Mouse (Mus musculus) intestine, embryonic 14.5 days (tissue): ENCODE measurements around the gene Plekha7. TPM values are rescaled to one million over a fixed set of nuclear protein-coding genes. Genes with fewer than 3 reads are reported as not detected.

Experiments
- ATAC-seq: fragments of 200-750 bp; cut with Nextera tagmentation; replicated peaks from 2 replicates; pipeline ENCODE4 v1.8.0; 2017; ENCODE audit warnings: low read depth, moderate number of reproducible peaks, moderate TSS enrichment, moderate library complexity; ENCODE audit not compliant: low FRiP score, low TSS enrichment
- DNase-seq: peaks from one replicate; pipeline ENCODE4 v3.0.0-alpha.2; 2018; ENCODE audit warnings: low spot score
- H3K27ac ChIP-seq: fragments of 300-500 bp; sonication (generic); 2 replicates; pipeline ENCODE4 v1.5.1; 2014; ENCODE audit warnings: low read depth, mild to moderate bottlenecking, control low read depth
- H3K27me3 ChIP-seq: fragments of 300-500 bp; sonication (generic); replicated peaks from 2 replicates; pipeline ENCODE4 v1.6.1; 2014; ENCODE audit warnings: low read length, control low read depth; ENCODE audit not compliant: control insufficient read depth, insufficient read depth
- H3K36me3 ChIP-seq: fragments of 300-500 bp; sonication (generic); 2 replicates; pipeline ENCODE4 v1.6.1; 2014; ENCODE audit warnings: low read length, control low read depth; ENCODE audit not compliant: control insufficient read depth, insufficient read depth
- H3K4me1 ChIP-seq: fragments of 300-500 bp; sonication (generic); replicated peaks from 2 replicates; pipeline ENCODE4 v1.6.1; 2014; ENCODE audit warnings: low read length, control low read depth, mixed read lengths; ENCODE audit not compliant: control insufficient read depth, insufficient read depth
- H3K4me2 ChIP-seq: fragments of 300-500 bp; sonication (generic); 2 replicates; pipeline ENCODE4 v1.6.1; 2014; ENCODE audit warnings: low read length
- H3K4me3 ChIP-seq: fragments of 300-500 bp; sonication (generic); 2 replicates; pipeline ENCODE4 v1.5.1; 2014; ENCODE audit warnings: low read depth, low read length, control low read depth, mixed read lengths
- H3K9ac ChIP-seq: fragments of 300-500 bp; sonication (generic); 2 replicates; pipeline ENCODE4 v1.6.1; 2014; ENCODE audit warnings: mild to moderate bottlenecking, low read length
- H3K9me3 ChIP-seq: fragments of 300-500 bp; sonication (generic); 2 replicates; pipeline ENCODE4 v1.6.1; 2016; ENCODE audit warnings: low read length, control low read depth; ENCODE audit not compliant: control insufficient read depth
- WGBS: fragments of 180-500 bp; shearing (Covaris S2); extraction: QIAGEN DNeasy Blood & Tissue Kit; methylation state at CpG from one replicate; pipeline ENCODE4 v1.1.7; 2014; 5-methylcytosine and 5-hydroxymethylcytosine counted together
- polyA plus RNA-seq: library from polyadenylated mRNA; unstranded; fragments of >200 nt; fragmentation: Nextera tagmentation; extraction: Ambion mirVana; gene quantifications from 2 replicates; pipeline ENCODE4 v1.2.1, GENCODE M21; 2014

Plekha7 gene
- polyA plus RNA-seq, 1 experiment from 2014 or later = 10.7 TPM

GRCm38 (mm10) chr7:116169426-116169825, 138.8 kb downstream of the Plekha7 start:
- no peak for ATAC-seq
- no peak overlapping the region for H3K9ac ChIP-seq

GRCm38 (mm10) chr7:116168224-116168623, 140.0 kb downstream of the Plekha7 start:
- no peaks in the 10 kb centered on the region for H3K27me3 ChIP-seq
- DNase-seq (no peak), ATAC-seq (no peak)
- H3K4me3 ChIP-seq = no peak overlapping the region
- H3K9me3 ChIP-seq = no peaks in the 10 kb centered on the region
- H3K27ac ChIP-seq = no peak overlapping the region
- no peaks in the 10 kb centered on the region for H3K4me1 ChIP-seq
- 91% methylated on average over 7 of the region's 7 CpGs for WGBS
- H3K4me2 ChIP-seq = no peak overlapping the region
- no peaks in the 10 kb centered on the region for H3K36me3 ChIP-seq
- no peak overlapping the region for H3K9ac ChIP-seq

More at GRCm38 (mm10) chr7:116169426-116169825, 138.8 kb downstream of the Plekha7 start:
- Histone ChIP-seq H3K4me3 (no peak overlapping the region), H3K4me1 (no peaks in the 10 kb centered on the region), H3K9me3 (no peaks in the 10 kb centered on the region), H3K27me3 (no peaks in the 10 kb centered on the region), H3K36me3 (no peaks in the 10 kb centered on the region), H3K4me2 (no peak overlapping the region), H3K27ac (no peak overlapping the region)
- DNase-seq = no peak
- 86% methylated on average over 4 of the region's 4 CpGs for WGBS

- no peaks in the 10 kb centered on the region for H3K36me3 ChIP-seq
- H3K4me3 ChIP-seq = no peak overlapping the region
- no peaks in the 10 kb centered on the region for H3K9me3 ChIP-seq
- H3K27ac ChIP-seq = no peak overlapping the region
- no peak overlapping the region for H3K4me2 ChIP-seq
- WGBS = 85% methylated on average over 12 of the region's 12 CpGs
- DNase-seq = no peak
- H3K4me1 ChIP-seq = no peaks in the 10 kb centered on the region
- no peaks in the 10 kb centered on the region for H3K27me3 ChIP-seq
- ATAC-seq = no peak
- H3K9ac ChIP-seq = no peak overlapping the region
Observed at GRCm38 (mm10) chr7:116164232-116164631, 143.9 kb downstream of the Plekha7 start.

GRCm38 (mm10) chr7:116161544-116161943, 146.6 kb downstream of the Plekha7 start:
- DNase-seq (peak; percentile 70), ATAC-seq (peak; percentile 29)
- WGBS = 17% methylated on average over 5 of the region's 5 CpGs

GRCm38 (mm10) chr7:116156894-116157143, 151.4 kb downstream of the Plekha7 start:
- H3K36me3 ChIP-seq = 0 out of 2 replicates have a peak, but pooled peaks cover 4% of the 10 kb centered on the region
- no peak overlapping the region for H3K4me2 ChIP-seq
- 0 out of 2 replicates have a peak, but pooled peaks have one; percentile 6 for ATAC-seq
- no peak overlapping the region for H3K27ac ChIP-seq
- no peak for DNase-seq
- no peak overlapping the region for H3K9ac ChIP-seq
- no peaks in the 10 kb centered on the region for H3K4me1 ChIP-seq
- H3K9me3 ChIP-seq = no peaks in the 10 kb centered on the region
- no peaks in the 10 kb centered on the region for H3K27me3 ChIP-seq
- H3K4me3 ChIP-seq = no peak overlapping the region
- 70% methylated on average over 14 of the region's 14 CpGs for WGBS

More at GRCm38 (mm10) chr7:116161544-116161943, 146.6 kb downstream of the Plekha7 start:
- Histone ChIP-seq H3K27ac (no peak overlapping the region), H3K4me3 (no peak overlapping the region), H3K9ac (no peak overlapping the region), H3K27me3 (no peaks in the 10 kb centered on the region), H3K9me3 (no peaks in the 10 kb centered on the region), H3K36me3 (no peaks in the 10 kb centered on the region), H3K4me2 (no peak overlapping the region), H3K4me1 (no peaks in the 10 kb centered on the region)

GRCm38 (mm10) chr7:116156072-116156893, 151.9 kb downstream of the Plekha7 start:
- H3K36me3 ChIP-seq = 0 out of 2 replicates have a peak, but pooled peaks cover 4% of the 10 kb centered on the region
- no peak overlapping the region for H3K27ac ChIP-seq
- no peak overlapping the region for H3K4me2 ChIP-seq
- H3K9me3 ChIP-seq = no peaks in the 10 kb centered on the region
- 62% methylated on average over 17 of the region's 17 CpGs for WGBS
- 0 out of 2 replicates have a peak, but pooled peaks have one; percentile 47 for ATAC-seq
- no peak for DNase-seq
- no peaks in the 10 kb centered on the region for H3K27me3 ChIP-seq
- no peak overlapping the region for H3K4me3 ChIP-seq
- H3K4me1 ChIP-seq = no peaks in the 10 kb centered on the region
- no peak overlapping the region for H3K9ac ChIP-seq

- Histone ChIP-seq H3K4me2 (no peak overlapping the region), H3K9ac (no peak overlapping the region), H3K4me1 (no peaks in the 10 kb centered on the region), H3K4me3 (no peak overlapping the region), H3K9me3 (no peaks in the 10 kb centered on the region), H3K27ac (no peak overlapping the region), H3K27me3 (no peaks in the 10 kb centered on the region), H3K36me3 (0 out of 2 replicates have a peak, but pooled peaks cover 4% of the 10 kb centered on the region)
- ATAC-seq = no peak
- WGBS = 64% methylated on average over 2 of the region's 2 CpGs
- no peak for DNase-seq
Observed at GRCm38 (mm10) chr7:116153781-116154368, 154.3 kb downstream of the Plekha7 start.

- no peak overlapping the region for H3K4me3 ChIP-seq
- 65% methylated on average over 4 of the region's 4 CpGs for WGBS
- ATAC-seq = no peak
Observed at GRCm38 (mm10) chr7:116149568-116149967, 158.6 kb downstream of the Plekha7 start.

More at GRCm38 (mm10) chr7:116149568-116149967, 158.6 kb downstream of the Plekha7 start:
- H3K27ac ChIP-seq = no peak overlapping the region
- H3K36me3 ChIP-seq = peaks cover 4% of the 10 kb centered on the region; the same call in 1 of the 2 replicates
- H3K9ac ChIP-seq = no peak overlapping the region
- H3K4me2 ChIP-seq = no peak overlapping the region
- H3K27me3 ChIP-seq = no peaks in the 10 kb centered on the region
- H3K4me1 ChIP-seq = no peaks in the 10 kb centered on the region
- no peak for DNase-seq
- H3K9me3 ChIP-seq = no peaks in the 10 kb centered on the region
